Mouse (Mus musculus): ENCODE measurements around the gene Hmg20a. TPM values are rescaled to one million over a fixed set of nuclear protein-coding genes. Genes with fewer than 3 reads are reported as not detected.
A peak's percentile ranks its signal among the peaks of the same experiment; 100 is the strongest.

Gene Hmg20a
- total RNA-seq, 2 experiments from 2014 or later: 39.6 to 43.0 TPM

DNA sequence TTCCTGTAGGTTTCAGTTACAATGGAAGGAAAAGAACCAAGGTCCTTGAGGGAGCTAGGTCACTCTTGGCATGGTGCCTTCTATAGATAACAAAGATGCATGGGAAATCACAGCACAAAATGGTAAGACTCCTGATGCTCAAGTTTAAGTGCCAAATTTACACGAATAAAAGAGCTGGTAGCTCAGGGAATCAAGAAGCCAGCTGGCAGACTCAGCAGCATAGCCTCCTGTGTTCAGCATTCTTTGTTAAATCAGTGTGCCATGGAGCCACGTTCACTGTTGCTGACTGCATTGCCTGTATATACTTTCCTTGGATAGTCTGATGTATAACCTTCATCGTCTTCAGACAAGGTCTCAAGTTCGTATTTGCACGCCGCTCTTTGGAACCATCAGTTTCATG is 33.2 kb downstream of the Hmg20a start:
- no peak for DNase-seq

DNA sequence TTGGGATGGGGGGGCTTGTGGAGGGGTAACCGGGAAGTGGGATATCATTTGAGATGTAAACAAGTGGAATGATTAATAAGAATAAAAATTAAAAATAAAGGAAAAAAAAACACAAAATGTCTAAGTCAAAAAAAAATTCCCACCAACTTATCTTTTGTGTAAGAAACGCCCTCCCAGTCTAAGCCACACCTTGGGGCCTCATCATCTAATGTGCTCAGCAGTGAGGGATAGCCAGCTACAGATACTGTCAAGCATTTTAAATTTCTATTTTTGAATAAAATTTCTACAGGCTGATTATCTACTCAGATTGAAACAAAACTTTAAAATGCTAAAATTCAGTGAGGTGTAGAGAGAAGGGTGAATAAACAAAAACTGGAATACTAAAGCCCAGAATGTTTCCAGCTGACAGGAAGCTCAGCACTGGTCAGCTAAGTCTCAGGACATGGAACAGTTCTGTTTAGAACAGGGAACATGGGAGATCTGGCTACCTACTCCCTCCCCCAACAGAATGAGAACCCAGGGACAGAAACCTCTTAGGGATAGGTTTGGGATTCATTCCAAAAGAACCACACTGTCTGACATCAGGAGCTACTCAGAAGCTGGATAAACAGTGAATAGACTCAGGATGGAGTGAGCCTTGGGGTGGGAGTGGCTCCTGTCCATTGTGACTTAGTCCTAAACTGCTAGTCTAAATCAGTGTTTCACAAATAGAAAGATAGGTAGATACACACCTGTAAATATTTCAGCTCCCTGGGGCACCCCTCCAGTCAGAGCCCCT is 34.8 kb downstream of the Hmg20a start:
- DNase-seq: no peak

GRCm38 (mm10) chr9:56456426-56456825 is 38.0 kb downstream of the Hmg20a start:
- DNase-seq: no peak

DNA sequence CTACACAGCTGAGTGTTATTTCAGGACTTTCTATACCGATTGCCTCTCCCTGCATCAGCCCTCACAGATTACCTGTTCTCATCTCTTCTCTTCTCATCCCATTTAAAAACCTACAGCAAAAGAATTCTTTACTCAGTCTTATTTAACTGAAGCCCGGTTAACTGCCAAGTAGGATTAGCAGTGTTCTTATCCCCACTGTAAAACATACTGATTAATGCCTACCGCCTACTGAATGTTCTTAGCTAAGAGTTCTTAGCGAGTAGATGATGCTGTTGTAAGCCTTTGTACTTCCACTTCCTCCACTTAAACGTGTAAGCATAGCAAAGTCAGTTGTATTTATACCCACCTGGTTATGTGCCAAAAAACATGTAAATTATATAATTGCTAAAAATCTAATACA is 42.6 kb downstream of the Hmg20a start:
- DNase-seq: no peak

DNA sequence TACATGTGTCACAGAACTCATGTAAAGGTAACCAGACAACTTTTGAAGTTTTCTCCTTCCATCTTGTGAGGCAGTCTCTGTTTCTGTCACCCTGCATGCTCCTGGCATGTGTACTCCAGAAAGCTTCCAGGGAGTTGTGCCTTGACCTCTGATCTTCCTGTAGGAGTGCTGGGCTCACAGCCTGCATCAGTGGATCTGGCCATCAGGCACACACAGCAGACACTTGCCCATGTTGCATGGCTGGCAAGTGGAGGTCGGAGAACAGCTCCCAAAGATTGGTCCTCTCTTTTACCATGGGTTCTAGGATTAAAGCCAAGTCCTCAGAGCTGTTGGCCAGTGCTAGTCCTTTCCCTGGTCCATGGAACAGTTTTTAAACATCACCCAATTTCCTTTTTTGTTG is 44.2 kb downstream of the Hmg20a start:
- DNase-seq: no peak

DNA sequence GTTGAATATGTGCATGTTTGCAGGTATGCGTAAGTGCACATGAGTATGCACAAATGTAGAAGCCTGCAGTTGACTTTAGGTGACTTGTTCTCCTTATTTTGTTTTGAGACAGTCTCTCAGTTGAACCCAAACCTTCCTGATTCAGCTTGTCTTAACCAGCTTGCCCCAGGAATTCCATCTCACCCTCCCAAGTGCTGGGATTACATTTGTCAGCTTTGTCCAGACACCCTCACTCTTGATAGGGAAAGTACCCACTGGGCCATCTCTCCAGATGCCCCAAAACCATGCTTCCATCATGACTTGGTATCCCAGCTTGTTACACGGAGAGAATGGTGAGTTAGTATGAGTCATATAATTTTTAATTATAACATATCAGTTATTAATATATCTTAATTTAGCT is 44.6 kb downstream of the Hmg20a start:
- DNase-seq: no peak

GRCm38 (mm10) chr9:56463686-56464515 is 45.5 kb downstream of the Hmg20a start:
- DNase-seq: peak; percentile 32

DNA sequence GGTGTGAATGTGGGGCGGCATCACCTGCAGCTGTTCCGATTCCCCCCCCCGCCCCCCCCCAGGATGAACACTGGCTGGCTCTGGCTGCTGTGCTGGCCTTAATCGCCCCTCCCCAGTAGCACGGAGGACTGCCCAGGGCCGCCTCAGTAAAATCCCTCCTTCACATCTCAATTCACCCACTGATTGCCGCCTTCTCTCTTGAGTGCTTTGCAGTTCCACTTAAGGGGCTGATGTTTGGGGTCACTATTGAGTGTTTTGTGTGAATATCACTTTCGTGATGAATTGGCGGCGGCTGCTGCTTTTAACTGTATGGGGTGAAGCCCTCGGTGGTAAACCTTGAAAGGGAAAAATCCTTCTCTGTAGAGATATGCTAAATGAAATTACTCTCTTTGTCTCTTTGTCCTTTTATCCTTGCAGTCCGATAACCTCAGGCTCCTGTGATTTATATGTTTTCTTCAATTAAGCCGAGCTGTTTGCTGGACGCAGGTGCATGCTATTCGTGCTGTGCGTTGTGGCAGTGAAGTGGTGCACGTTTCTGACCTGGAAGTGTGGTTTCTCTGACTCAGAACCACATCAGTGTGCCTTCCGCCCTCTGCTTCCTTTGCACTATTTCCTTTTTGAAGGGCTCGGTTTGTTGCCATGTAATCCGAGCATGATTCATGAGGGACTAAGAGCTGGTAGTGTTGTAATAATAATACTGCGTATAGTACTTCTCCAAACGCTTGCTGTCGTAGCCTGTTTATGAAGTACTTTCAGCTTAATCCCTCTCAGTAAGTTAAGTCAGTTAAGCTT is 46.6 kb downstream of the Hmg20a start:
- DNase-seq: no peak

- no peak for DNase-seq
These were observed 47.8 kb downstream of the Hmg20a start for GRCm38 (mm10) chr9:56466251-56466650.

- no peak for DNase-seq
These were observed 51.2 kb downstream of the Hmg20a start for GRCm38 (mm10) chr9:56469656-56470055.

DNA sequence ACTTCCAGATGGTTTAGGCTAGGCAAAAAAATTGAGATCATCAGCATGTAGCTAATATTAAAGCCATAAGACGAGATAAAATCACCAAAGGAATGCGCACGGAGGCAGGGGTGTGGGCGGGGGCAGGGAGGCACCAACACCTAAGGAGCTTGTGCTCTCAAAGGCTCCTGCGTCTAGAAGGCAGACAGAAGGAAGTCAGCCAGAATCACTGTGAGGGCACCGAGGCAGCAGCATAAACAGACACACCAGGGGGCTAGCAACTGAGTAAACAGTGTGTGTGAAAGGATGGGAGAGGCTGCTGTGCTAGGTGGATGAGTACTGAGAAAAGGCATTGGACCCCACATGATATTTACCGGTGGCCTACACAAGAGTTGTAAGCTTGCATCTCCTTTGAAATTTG is 51.9 kb downstream of the Hmg20a start:
- no peak for DNase-seq

DNA sequence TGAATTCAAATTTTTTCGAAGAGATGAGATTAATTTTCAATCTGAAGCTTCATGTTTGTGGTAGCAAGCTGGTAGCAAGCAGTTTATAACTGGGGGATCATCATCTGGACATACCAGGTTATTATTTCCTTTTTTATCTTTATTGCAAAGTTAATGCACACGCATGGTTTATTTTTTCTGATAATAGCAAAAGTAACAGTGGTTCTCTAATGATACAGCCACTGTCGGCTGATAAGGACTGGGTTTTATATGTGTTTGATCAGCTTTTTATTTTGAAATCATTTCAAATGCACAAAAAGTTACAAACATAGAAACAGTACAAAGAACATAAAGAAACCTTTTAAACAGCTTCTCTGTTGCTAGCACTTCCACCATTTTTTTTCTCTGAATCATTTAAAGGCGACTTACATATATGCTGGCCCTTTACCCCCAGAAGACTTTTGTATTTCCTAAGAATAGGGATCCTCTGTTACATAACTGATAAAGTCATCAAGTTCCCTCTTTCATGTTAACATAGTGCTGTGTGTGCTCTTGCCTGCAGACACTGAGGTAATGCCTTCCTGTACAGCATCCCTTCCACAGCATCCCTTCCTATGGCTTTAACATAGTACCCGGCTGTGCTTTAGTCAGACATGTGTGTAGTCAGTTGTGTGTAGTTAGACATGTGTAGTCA is 60.7 kb downstream of the Hmg20a start:
- DNase-seq: no peak

DNA sequence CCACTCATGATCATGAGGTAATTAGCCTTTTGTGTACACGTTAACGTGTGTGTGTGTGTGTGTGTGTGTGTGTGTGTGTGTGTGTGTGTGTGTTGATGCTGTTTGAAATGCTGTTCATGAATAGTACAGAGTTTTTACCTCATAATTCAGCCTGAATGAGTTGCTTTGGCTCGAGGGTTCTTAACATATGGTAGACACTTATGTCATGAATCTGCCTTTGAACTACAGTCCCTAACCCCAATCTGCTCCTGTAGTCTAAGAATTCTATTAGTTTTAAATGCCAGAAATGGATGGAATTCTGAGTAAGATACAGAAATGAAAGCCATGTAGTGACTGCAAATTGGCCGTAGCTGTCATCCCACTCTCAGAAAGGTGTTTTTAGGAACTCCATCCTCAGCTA is 64.2 kb downstream of the Hmg20a start:
- DNase-seq: no peak

GRCm38 (mm10) chr9:56485423-56485822 is 67.0 kb downstream of the Hmg20a start:
- DNase-seq: no peak

- DNase-seq: no peak
These were observed 67.7 kb downstream of the Hmg20a start for GRCm38 (mm10) chr9:56486158-56486557.

DNA sequence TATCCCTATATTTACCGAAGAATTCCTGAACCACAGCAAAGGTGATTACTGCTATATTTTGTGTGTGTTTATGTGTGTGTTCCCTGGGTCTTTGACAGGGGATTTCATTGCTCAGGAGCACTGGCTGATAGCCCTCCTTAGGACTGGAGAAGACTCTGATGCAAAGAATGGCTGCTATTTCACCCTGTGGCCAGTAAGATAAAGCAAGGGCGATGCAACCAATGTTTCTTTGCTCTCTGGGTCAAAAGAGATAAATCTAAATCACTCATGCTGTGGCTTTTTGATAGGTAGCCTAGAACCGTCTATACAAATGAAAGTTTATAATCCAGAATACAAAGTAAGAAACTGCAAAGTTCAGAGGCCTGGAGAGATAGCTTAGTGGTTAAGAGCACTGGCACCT is 69.2 kb downstream of the Hmg20a start:
- no peak for DNase-seq

DNA sequence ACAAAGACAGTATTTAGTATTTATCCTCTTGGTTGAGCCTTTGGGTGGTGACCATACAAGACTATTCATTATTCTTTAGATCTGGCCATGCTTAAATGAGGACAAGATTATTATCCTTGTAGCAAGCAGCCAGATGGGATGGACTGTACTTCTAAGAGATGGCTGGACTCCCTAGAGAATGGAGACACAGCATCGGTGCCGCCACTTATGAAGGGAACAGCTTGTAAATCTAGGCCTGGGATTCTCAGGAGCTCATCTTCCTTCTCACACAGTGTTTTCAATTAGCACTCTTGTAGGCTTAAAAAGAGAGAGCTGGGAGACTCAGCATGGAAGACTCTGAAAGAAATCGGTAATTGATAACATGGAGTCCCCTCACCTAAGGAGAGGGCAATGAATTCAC is 74.0 kb downstream of the Hmg20a start:
- no peak for DNase-seq

DNA sequence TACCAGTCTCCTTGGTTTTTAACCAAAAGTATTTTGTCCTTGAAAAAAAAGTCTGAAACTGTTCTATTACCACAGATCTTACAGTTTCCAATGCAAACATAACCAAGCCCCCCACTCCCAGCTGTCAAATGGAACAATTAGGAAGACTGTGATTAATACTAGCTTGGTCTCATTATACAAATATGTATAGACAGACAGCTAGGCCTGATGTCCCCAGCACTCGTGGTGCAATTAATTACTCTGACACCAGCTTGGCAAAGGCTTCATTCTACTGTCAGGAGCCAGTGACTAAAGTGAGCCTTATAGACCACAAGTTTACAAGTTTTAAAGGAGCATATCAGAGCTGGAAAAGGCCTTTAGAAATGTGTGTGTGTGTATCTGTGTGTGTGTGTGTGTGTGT is 74.5 kb downstream of the Hmg20a start:
- no peak for DNase-seq

DNA sequence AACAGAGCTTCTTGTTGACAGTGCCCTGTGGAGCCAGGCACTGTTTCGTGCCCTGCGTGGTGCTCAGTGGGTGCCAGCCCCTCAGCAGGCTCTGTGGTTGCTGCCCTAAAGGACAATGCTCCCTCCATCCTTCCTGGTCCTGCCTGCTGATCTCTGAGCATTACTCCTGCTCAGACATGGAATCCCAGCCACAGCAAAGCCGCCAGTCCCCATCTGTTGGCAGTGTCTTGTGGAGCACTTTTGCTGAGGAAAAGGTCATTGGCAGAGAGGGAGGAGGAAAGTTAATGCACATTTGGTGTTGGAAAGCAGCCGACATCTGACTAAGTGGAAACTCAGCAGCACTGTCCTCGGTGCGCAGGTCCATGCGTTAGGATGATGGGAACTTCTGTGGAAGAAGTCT is 76.7 kb downstream of the Hmg20a start:
- no peak for DNase-seq

- DNase-seq: no peak
These were observed 77.4 kb downstream of the Hmg20a start for GRCm38 (mm10) chr9:56495795-56496232.

DNA sequence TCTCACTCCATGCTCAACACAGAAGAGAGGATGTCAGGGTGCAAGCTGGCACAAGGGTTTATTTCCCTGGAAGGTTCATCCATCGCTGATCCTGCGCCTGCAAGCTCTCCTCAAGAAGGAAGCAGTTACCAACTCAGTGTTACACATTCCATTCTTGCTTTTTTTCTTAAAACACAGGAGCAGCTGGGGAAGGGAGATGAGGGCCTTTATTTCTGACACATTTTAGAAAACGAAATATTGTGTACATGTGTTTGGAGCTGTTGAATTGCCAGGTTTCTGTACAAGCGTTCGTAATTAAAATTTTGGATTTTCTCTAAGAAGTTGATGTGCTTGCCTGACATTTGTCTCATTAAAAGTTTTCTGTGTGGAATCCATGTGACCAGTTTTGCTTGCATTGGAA is 78.2 kb downstream of the Hmg20a start:
- DNase-seq: no peak

- peak; percentile 86 for DNase-seq
These were observed 78.9 kb downstream of the Hmg20a start for GRCm38 (mm10) chr9:56497181-56497864.
